Mouse (Mus musculus) embryo, embryonic 10.5 days (tissue): ENCODE measurements at regions not wholly inside any gene's neighbourhood (a gene's known extent, or its start where the extent isn't known, plus 50 kb on each side); places are given as distances from the start of the nearest gene placed in this dataset.
A peak's percentile ranks its signal among the peaks of the same experiment; 100 is the strongest.

Experiments
- DNase-seq: peaks from one replicate; pipeline ENCODE4 v3.0.0-alpha.2; 2015; ENCODE audit warnings: low spot score

GRCm38 (mm10) chr8:127662776-127663499 is 599.2 kb downstream of the Pard3 start:
- DNase-seq = no peak

- peak; percentile 58 for DNase-seq
These were observed 602.9 kb downstream of the Pard3 start for GRCm38 (mm10) chr8:127666606-127667005.

GRCm38 (mm10) chr8:127668991-127669390 is 605.3 kb downstream of the Pard3 start:
- no peak for DNase-seq

GRCm38 (mm10) chr8:127674063-127674462 is 610.4 kb downstream of the Pard3 start:
- DNase-seq = no peak

- no peak for DNase-seq
These were observed 611.7 kb downstream of the Pard3 start for GRCm38 (mm10) chr8:127675377-127675776.

GRCm38 (mm10) chr8:127680205-127680604 is 616.5 kb downstream of the Pard3 start:
- no peak for DNase-seq

GRCm38 (mm10) chr8:127684213-127684612 is 620.5 kb downstream of the Pard3 start:
- DNase-seq = no peak

- no peak for DNase-seq
These were observed 627.1 kb downstream of the Pard3 start for GRCm38 (mm10) chr8:127690792-127691191.

- no peak for DNase-seq
These were observed 634.7 kb downstream of the Pard3 start for GRCm38 (mm10) chr8:127698404-127698803.

GRCm38 (mm10) chr8:127704406-127704805 is 640.7 kb downstream of the Pard3 start:
- no peak for DNase-seq

GRCm38 (mm10) chr8:127706051-127706835 is 642.5 kb downstream of the Pard3 start:
- DNase-seq = no peak

GRCm38 (mm10) chr8:127709439-127709838 is 645.7 kb downstream of the Pard3 start:
- DNase-seq = no peak

GRCm38 (mm10) chr8:127715097-127715496 is 643.3 kb upstream of the Nrp1 start:
- DNase-seq = no peak

- no peak for DNase-seq
These were observed 640.4 kb upstream of the Nrp1 start for GRCm38 (mm10) chr8:127717969-127718368.

- no peak for DNase-seq
These were observed 638.5 kb upstream of the Nrp1 start for GRCm38 (mm10) chr8:127719881-127720280.

- DNase-seq = no peak
These were observed 637.7 kb upstream of the Nrp1 start for GRCm38 (mm10) chr8:127720593-127721290.

- DNase-seq = no peak
These were observed 636.8 kb upstream of the Nrp1 start for GRCm38 (mm10) chr8:127721624-127722023.

- DNase-seq = no peak
These were observed 624.3 kb upstream of the Nrp1 start for GRCm38 (mm10) chr8:127734059-127734458.

- no peak for DNase-seq
These were observed 616.2 kb upstream of the Nrp1 start for GRCm38 (mm10) chr8:127742236-127742635.

GRCm38 (mm10) chr8:127745221-127745620 is 613.2 kb upstream of the Nrp1 start:
- DNase-seq = no peak

GRCm38 (mm10) chr8:127746456-127746855 is 611.9 kb upstream of the Nrp1 start:
- DNase-seq = no peak

- DNase-seq = no peak
These were observed 605.5 kb upstream of the Nrp1 start for GRCm38 (mm10) chr8:127752871-127753270.
